Mouse (Mus musculus) induced T-regulatory cell, adult 2 months (primary cell): ENCODE results near the gene Fastkd5.
"Not testable (repeated sequence)": the region's sequence is repeated elsewhere in the genome, so short reads cannot be mapped to it uniquely, and the experiment has no call there.

ENCODE experiments used
- DNase-seq: peaks from one replicate; pipeline ENCODE4 v3.0.0-alpha.2; 2012; ENCODE audit warnings: low read depth

The Fastkd5 gene

GRCm38 (mm10) chr2:130577021-130577420 lies 52.8 kb downstream of the Fastkd5 start:
- no peak for DNase-seq

- not testable (repeated sequence) for DNase-seq
Measured at GRCm38 (mm10) chr2:130576564-130576963, 53.3 kb downstream of the Fastkd5 start.

GRCm38 (mm10) chr2:130575873-130576272 lies 54.0 kb downstream of the Fastkd5 start, which contains the start of gene Oxt:
Gene Oxt, plus strand, starts transcription at chr2:130576173.
- no peak for DNase-seq

GRCm38 (mm10) chr2:130574960-130575359 lies 54.9 kb downstream of the Fastkd5 start:
- no peak for DNase-seq

GRCm38 (mm10) chr2:130569926-130570325 lies 59.9 kb downstream of the Fastkd5 start:
- DNase-seq: no peak

DNA sequence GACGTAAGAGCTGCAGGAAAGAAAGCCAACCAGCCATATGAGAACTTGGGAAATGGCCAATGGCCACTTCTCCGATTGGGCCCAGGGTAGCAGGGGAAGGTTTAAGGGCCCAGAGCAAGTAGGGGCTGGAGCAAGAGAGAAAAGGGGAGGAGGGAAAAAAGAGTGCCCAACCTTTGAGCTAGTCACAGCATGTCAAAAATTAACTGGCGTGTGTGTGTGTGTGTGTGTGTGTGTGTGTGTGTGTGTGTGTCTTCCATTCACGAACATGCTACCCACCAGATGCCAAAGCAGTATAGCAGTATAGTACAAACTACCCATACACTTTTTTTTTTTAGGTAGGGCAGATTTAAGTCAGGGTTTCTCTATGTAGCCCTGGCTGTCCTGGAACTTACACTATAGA lies 60.9 kb downstream of the Fastkd5 start:
- DNase-seq: no peak

DNA sequence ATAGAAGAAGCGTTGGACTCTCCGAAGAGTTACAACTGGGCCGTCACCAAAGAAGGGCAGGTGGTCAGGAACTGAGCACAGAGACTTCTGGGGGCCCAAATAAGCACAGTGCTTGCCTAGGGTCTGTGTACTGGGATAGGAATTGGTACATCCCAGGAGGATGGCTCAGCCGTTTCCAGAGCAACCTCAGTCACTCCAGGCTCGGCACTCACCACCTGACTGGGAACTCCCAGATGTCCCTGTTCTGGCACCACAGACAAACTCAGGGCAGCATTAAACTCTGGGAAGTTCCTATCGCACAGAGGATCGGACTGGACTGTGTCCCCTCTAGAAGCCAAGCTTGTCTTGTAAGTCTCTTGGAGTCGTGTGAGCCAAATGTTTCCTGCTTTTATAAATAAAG lies 64.8 kb downstream of the Fastkd5 start:
- no peak for DNase-seq

- no peak for DNase-seq
Measured at GRCm38 (mm10) chr2:130564063-130564462, 65.8 kb downstream of the Fastkd5 start.
